Mouse (Mus musculus): ENCODE measurements around the gene Rangrf.

- no peak for TF ChIP-seq CTCF (IDR thresholded peaks at IDR 0.05; ENCODE audit: control insufficient read depth, insufficient read depth, low read length)
- TF ChIP-seq POLR2A (IDR thresholded peaks at IDR 0.05; ENCODE audit: borderline replicate concordance, control insufficient read depth, low read depth, low read length): no peak
These were observed 19.4 kb upstream of the Rangrf start for GRCm38 (mm10) chr11:68994377-68994776.
